Mouse (Mus musculus) mature B cell (primary cell): ENCODE measurements at regions not wholly inside any gene's neighbourhood (a gene's known extent, or its start where the extent isn't known, plus 50 kb on each side); places are given as distances from the start of the nearest gene placed in this dataset.

Experiments used
- in situ Hi-C: fragments of 300-500 bp; cut with MboI; formaldehyde crosslinking; loops from 2 replicates; pipeline ENCODE4 v1.14.3; 2019

GRCm38 (mm10) chr2:93135324-93135723 is 52.0 kb upstream of the Trp53i11 start:
- in situ Hi-C loops = no loop called here

- in situ Hi-C loops = loop anchor here (5.0 kb wide), 1 partner anchor 54 kb away; the partner anchor contains the start of gene Trp53i11
Observed at GRCm38 (mm10) chr2:93133301-93133971, 53.9 kb upstream of the Trp53i11 start.

- in situ Hi-C loops = loop anchor here (5.0 kb wide), 1 partner anchor 55 kb away; the partner anchor contains the start of gene Trp53i11
Observed at GRCm38 (mm10) chr2:93131825-93132623, 55.3 kb upstream of the Trp53i11 start.

- in situ Hi-C loops = loop anchor here (5.0 kb wide), 1 partner anchor 56 kb away; the partner anchor contains the start of gene Trp53i11
Observed at GRCm38 (mm10) chr2:93131236-93131635, 56.1 kb upstream of the Trp53i11 start.

- in situ Hi-C loops = no loop called here
Observed at GRCm38 (mm10) chr2:93129176-93129575, 58.2 kb upstream of the Trp53i11 start.

GRCm38 (mm10) chr2:93126595-93127165 is 60.7 kb upstream of the Trp53i11 start:
- in situ Hi-C loops = no loop called here

- in situ Hi-C loops = no loop called here
Observed at GRCm38 (mm10) chr2:93126112-93126511, 61.2 kb upstream of the Trp53i11 start.

- in situ Hi-C loops = no loop called here
Observed at GRCm38 (mm10) chr2:93124866-93125467, 62.4 kb upstream of the Trp53i11 start.

- in situ Hi-C loops = no loop called here
Observed at GRCm38 (mm10) chr2:93123829-93124228, 63.5 kb upstream of the Trp53i11 start.

GRCm38 (mm10) chr2:93120386-93120785 is 67.0 kb upstream of the Trp53i11 start:
- in situ Hi-C loops = no loop called here

GRCm38 (mm10) chr2:93119001-93119400 is 68.3 kb upstream of the Trp53i11 start:
- in situ Hi-C loops = no loop called here

- in situ Hi-C loops = no loop called here
Observed at GRCm38 (mm10) chr2:93115303-93115702, 69.3 kb upstream of the Prdm11 start.

GRCm38 (mm10) chr2:93113929-93114328 is 68.0 kb upstream of the Prdm11 start:
- in situ Hi-C loops = no loop called here

- in situ Hi-C loops = no loop called here
Observed at GRCm38 (mm10) chr2:93112320-93112719, 66.4 kb upstream of the Prdm11 start.

GRCm38 (mm10) chr2:93110898-93111297 is 64.9 kb upstream of the Prdm11 start:
- in situ Hi-C loops = no loop called here

GRCm38 (mm10) chr2:93106581-93106980 is 60.6 kb upstream of the Prdm11 start:
- in situ Hi-C loops = no loop called here

- in situ Hi-C loops = no loop called here
Observed at GRCm38 (mm10) chr2:93101991-93102390, 56.0 kb upstream of the Prdm11 start.

- in situ Hi-C loops = no loop called here
Observed at GRCm38 (mm10) chr2:93099780-93100179, 53.8 kb upstream of the Prdm11 start.

- in situ Hi-C loops = no loop called here
Observed at GRCm38 (mm10) chr2:93097016-93097415, 51.0 kb upstream of the Prdm11 start.

- in situ Hi-C loops = no loop called here
Observed at GRCm38 (mm10) chr2:93096078-93096729, 50.2 kb upstream of the Prdm11 start.
